Mouse (Mus musculus) embryo, embryonic 11.5 days (tissue): ENCODE results near the gene Cep170b.
A peak's percentile ranks its signal among the peaks of the same experiment; 100 is the strongest.

ENCODE experiments used
- DNase-seq: peaks from one replicate; pipeline ENCODE4 v3.0.0-alpha.2; 2012; ENCODE audit warnings: low read depth, low spot score

The Cep170b gene

GRCm38 (mm10) chr12:112736636-112736925 lies 16.3 kb downstream of the Cep170b start:
- DNase-seq = no peak

GRCm38 (mm10) chr12:112737081-112737480 lies 16.8 kb downstream of the Cep170b start:
- no peak for DNase-seq

- DNase-seq = no peak
Measured at GRCm38 (mm10) chr12:112737761-112738160, 17.5 kb downstream of the Cep170b start.

- no peak for DNase-seq
Measured at GRCm38 (mm10) chr12:112738281-112739022, 18.2 kb downstream of the Cep170b start.

GRCm38 (mm10) chr12:112739023-112739568 lies 18.8 kb downstream of the Cep170b start:
- no peak for DNase-seq

- DNase-seq = no peak
Measured at GRCm38 (mm10) chr12:112742768-112743167, 22.5 kb downstream of the Cep170b start.

GRCm38 (mm10) chr12:112743168-112743975 lies 23.1 kb downstream of the Cep170b start:
- DNase-seq = peak; percentile 61

- no peak for DNase-seq
Measured at GRCm38 (mm10) chr12:112744211-112744610, 24.0 kb downstream of the Cep170b start.

- no peak for DNase-seq
Measured at GRCm38 (mm10) chr12:112744891-112745580, 24.8 kb downstream of the Cep170b start.

- no peak for DNase-seq
Measured at GRCm38 (mm10) chr12:112745716-112746115, 25.5 kb downstream of the Cep170b start.

GRCm38 (mm10) chr12:112746461-112746807 lies 26.2 kb downstream of the Cep170b start:
- no peak for DNase-seq

- DNase-seq = peak; percentile 60
Measured at GRCm38 (mm10) chr12:112746808-112747605, 26.8 kb downstream of the Cep170b start.

- DNase-seq = no peak
Measured at GRCm38 (mm10) chr12:112747606-112747970, 27.3 kb downstream of the Cep170b start.

- DNase-seq = no peak
Measured at GRCm38 (mm10) chr12:112750976-112751375, 30.7 kb downstream of the Cep170b start.

- no peak for DNase-seq
Measured at GRCm38 (mm10) chr12:112752399-112752798, 32.1 kb downstream of the Cep170b start.

- DNase-seq = no peak
Measured at GRCm38 (mm10) chr12:112755900-112756299, 35.6 kb downstream of the Cep170b start.

GRCm38 (mm10) chr12:112757896-112758295 lies 37.6 kb downstream of the Cep170b start:
- DNase-seq = no peak

GRCm38 (mm10) chr12:112759471-112759870 lies 39.2 kb downstream of the Cep170b start:
- no peak for DNase-seq

GRCm38 (mm10) chr12:112760154-112760926 lies 40.1 kb downstream of the Cep170b start, which contains the start of gene Pld4:
Gene Pld4, plus strand, starts transcription at chr12:112760655.
- DNase-seq = no peak

- DNase-seq = no peak
Measured at GRCm38 (mm10) chr12:112761411-112761810, 41.2 kb downstream of the Cep170b start.

GRCm38 (mm10) chr12:112762018-112762417 lies 41.8 kb downstream of the Cep170b start:
- DNase-seq = no peak
